11 mouse cellular contexts compared by ENCODE assay signal in genomic region chr13:104034854-104035253, GRCm38 (mm10).
A peak's percentile ranks its signal among the peaks of the same experiment; 100 is the strongest.
DNase-seq lines count a peak whose midpoint lies in the region; ATAC-seq and TF ChIP-seq lines count a peak whose summit lies in the region.
"Had no signal": no experiment of that assay in that cellular context is flagged by ENCODE, and none has a peak within 500 bp of the region (broad histone marks: within the 10 kb centered on the region; RNA-seq: fewer than 3 reads in every experiment).

No protein-coding gene starts in this region.

- H3K36me3 ChIP-seq in heart, postnatal 0 days (replicated peaks; ENCODE audit: control insufficient read depth, insufficient read depth, low read length), result no peaks in the 10 kb centered on the region
- peaks cover 38% of the 10 kb centered on the region for H3K36me3 ChIP-seq in midbrain, postnatal 0 days (ENCODE audit: insufficient read depth, low read length)
- no peaks in the 10 kb centered on the region for H3K36me3 ChIP-seq in midbrain, embryonic 11.5 days (ENCODE audit: control insufficient read depth, insufficient read depth, low read length)
- H3K36me3 ChIP-seq: liver, embryonic 15.5 days had no signal

- H3K4me3 ChIP-seq in heart, postnatal 0 days (ENCODE audit: low read depth, low read length), result no peak overlapping the region
- no peak overlapping the region for H3K4me3 ChIP-seq in midbrain, postnatal 0 days (ENCODE audit: low read depth, low read length)
- no peak overlapping the region for H3K4me3 ChIP-seq in midbrain, embryonic 11.5 days (ENCODE audit: low read depth, low read length)
- H3K4me3 ChIP-seq: liver, embryonic 15.5 days had no signal

- ATAC-seq in heart, postnatal 0 days (ENCODE audit: insufficient read depth, low read depth), result no peak
- no peak for ATAC-seq in midbrain, postnatal 0 days (ENCODE audit: low FRiP score)
- ATAC-seq in midbrain, embryonic 11.5 days (ENCODE audit: low FRiP score), result no peak

- H3K27me3 ChIP-seq in heart, postnatal 0 days (ENCODE audit: control insufficient read depth, insufficient read depth, low read length), result no peaks in the 10 kb centered on the region
- no peaks in the 10 kb centered on the region for H3K27me3 ChIP-seq in midbrain, postnatal 0 days (ENCODE audit: insufficient read depth, low read length)
- no peaks in the 10 kb centered on the region for H3K27me3 ChIP-seq in midbrain, embryonic 11.5 days (ENCODE audit: control insufficient read depth, insufficient read depth, low read length)
- H3K27me3 ChIP-seq: liver, embryonic 15.5 days had no signal

- TF ChIP-seq CTCF in heart, postnatal 0 days (IDR thresholded peaks at IDR 0.05; ENCODE audit: low read depth), result no peak
- TF ChIP-seq CTCF in midbrain, postnatal 0 days (IDR thresholded peaks at IDR 0.05), result no peak

- peak overlapping the region; percentile 25; the same call in 1 of the 2 replicates for H3K27ac ChIP-seq in heart, postnatal 0 days (ENCODE audit: low read depth)
- H3K27ac ChIP-seq in midbrain, postnatal 0 days (ENCODE audit: low read depth, low read length), result no peak overlapping the region
- H3K27ac ChIP-seq in midbrain, embryonic 11.5 days (ENCODE audit: low read depth, low read length), result no peak overlapping the region
- H3K27ac ChIP-seq: liver, embryonic 15.5 days had no signal

- H3K9me3 ChIP-seq in heart, postnatal 0 days (replicated peaks; ENCODE audit: control insufficient read depth, low read length), result no peaks in the 10 kb centered on the region
- H3K9me3 ChIP-seq in midbrain, postnatal 0 days (ENCODE audit: low read length), result no peaks in the 10 kb centered on the region
- no peaks in the 10 kb centered on the region for H3K9me3 ChIP-seq in midbrain, embryonic 11.5 days (ENCODE audit: control insufficient read depth, low read length)
- H3K9me3 ChIP-seq: liver, embryonic 15.5 days had no signal

- no peak overlapping the region for H3K4me2 ChIP-seq in heart, postnatal 0 days (ENCODE audit: low read depth, low read length)
- H3K4me2 ChIP-seq in midbrain, postnatal 0 days (ENCODE audit: low read depth, low read length, poor library complexity, severe bottlenecking), result no peak overlapping the region
- H3K4me2 ChIP-seq in midbrain, embryonic 11.5 days, result no peak overlapping the region
- H3K4me2 ChIP-seq: liver, embryonic 15.5 days had no signal

- H3K9ac ChIP-seq in heart, postnatal 0 days (replicated peaks; ENCODE audit: low read depth, low read length), result no peak overlapping the region
- H3K9ac ChIP-seq in midbrain, postnatal 0 days (replicated peaks; ENCODE audit: low read length, poor library complexity, severe bottlenecking), result no peak overlapping the region
- no peak overlapping the region for H3K9ac ChIP-seq in midbrain, embryonic 11.5 days (ENCODE audit: low read length)
- H3K9ac ChIP-seq: liver, embryonic 15.5 days had no signal

- TF ChIP-seq EP300 in heart, postnatal 0 days (IDR thresholded peaks at IDR 0.05; ENCODE audit: low read depth), result no peak

- DNase-seq in heart, postnatal 0 days (ENCODE audit: low spot score), result no peak
- DNase-seq in heart, adult 8-10 months (ENCODE audit: low spot score), result no peak
- peak; percentile 70 for DNase-seq in midbrain, postnatal 0 days (ENCODE audit: low spot score)
- no peak for DNase-seq in midbrain, embryonic 11.5 days (ENCODE audit: low spot score, missing footprints)
- peak; percentile 31 to 36 for DNase-seq in kidney, adult 8-10 months
- DNase-seq in adrenal gland, adult 2 months, result no peak
- DNase-seq in layer of hippocampus, adult 9-11 months, result no peak
- no peak for DNase-seq in adrenal gland, postnatal 4 days (ENCODE audit: low spot score in 2 of 2)
- DNase-seq: adrenal gland, adult 8-10 months; cerebellum, postnatal 36 days had no signal

- WGBS in heart, postnatal 0 days, result 24% methylated on average over 6 of the region's 6 CpGs
- WGBS in midbrain, postnatal 0 days, result 67% methylated on average over 6 of the region's 6 CpGs
- WGBS in midbrain, embryonic 11.5 days, result 83% methylated on average over 6 of the region's 6 CpGs

- H3K4me1 ChIP-seq in heart, postnatal 0 days (ENCODE audit: control insufficient read depth, insufficient read depth), result peaks cover 51% of the 10 kb centered on the region
- H3K4me1 ChIP-seq in midbrain, postnatal 0 days (ENCODE audit: insufficient read depth, low read length), result no peaks in the 10 kb centered on the region
- H3K4me1 ChIP-seq in midbrain, embryonic 11.5 days (ENCODE audit: control insufficient read depth, insufficient read depth, low read length), result no peaks in the 10 kb centered on the region

Comparison
In these comparisons a context has a peak if more than half of its experiments do, and no peak if none do; other contexts are left out.
1. DNase-seq: peak in midbrain, postnatal 0 days (single experiment) and kidney, adult 8-10 months (2 of 2); none in heart, postnatal 0 days (single experiment), heart, adult 8-10 months (single experiment), midbrain, embryonic 11.5 days (single experiment), adrenal gland, adult 2 months (single experiment), layer of hippocampus, adult 9-11 months (single experiment) and adrenal gland, postnatal 4 days (0 of 2).